Mouse (Mus musculus) ZHBTc4 (cell line): ENCODE results near the gene Vash2.
"Not testable (repeated sequence)": the region's sequence is repeated elsewhere in the genome, so short reads cannot be mapped to it uniquely, and the experiment has no call there.

Experiments
- DNase-seq: peaks from one replicate; pipeline ENCODE4 v3.0.0-alpha.2; 2011; ENCODE audit warnings: low read depth, low spot score

Gene Vash2

DNA sequence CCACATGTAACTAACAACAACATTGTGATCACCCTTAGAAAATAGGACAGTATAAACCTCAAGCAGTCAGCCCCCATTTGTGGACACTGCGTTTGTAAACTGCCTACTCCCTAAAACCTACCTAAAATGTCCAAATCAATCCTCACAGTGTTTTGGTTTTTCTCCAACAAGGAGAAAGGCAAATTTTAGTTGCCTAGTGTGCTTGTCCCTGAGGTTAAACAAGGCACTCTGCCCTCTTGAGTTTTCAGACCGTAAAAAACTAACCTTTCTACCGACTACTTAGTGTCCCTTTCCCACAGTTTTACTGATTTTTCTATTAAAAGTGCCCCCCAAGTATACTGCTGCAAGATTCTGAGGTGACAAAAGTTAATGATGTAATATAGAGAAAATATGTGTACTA lies 51.8 kb downstream of the Vash2 start:
- DNase-seq, result no peak

DNA sequence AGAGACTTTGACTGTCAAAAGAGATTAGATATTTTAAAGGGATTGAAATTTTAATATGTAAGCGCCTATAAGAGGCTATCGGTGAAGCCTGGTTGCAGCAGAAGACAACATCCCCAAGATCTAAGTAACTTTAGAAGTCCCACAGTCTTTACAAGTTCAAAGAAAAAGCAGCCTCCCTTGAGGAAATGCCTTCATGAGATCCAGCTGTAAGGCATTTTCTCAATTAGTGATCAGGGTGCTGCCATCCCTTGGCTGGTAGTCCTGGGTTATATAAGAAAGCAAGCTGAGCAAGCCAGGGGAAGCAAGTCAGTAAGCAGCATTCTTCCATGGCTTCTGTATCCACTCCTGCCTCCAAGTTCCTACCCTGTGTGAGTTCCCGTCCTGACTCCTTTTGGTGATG lies 54.3 kb downstream of the Vash2 start, which contains the start of gene Angel2:
Gene Angel2 (plus strand): TSS at position 301 of the 400 bp plus-strand sequence.
- DNase-seq, result not testable (repeated sequence)

DNA sequence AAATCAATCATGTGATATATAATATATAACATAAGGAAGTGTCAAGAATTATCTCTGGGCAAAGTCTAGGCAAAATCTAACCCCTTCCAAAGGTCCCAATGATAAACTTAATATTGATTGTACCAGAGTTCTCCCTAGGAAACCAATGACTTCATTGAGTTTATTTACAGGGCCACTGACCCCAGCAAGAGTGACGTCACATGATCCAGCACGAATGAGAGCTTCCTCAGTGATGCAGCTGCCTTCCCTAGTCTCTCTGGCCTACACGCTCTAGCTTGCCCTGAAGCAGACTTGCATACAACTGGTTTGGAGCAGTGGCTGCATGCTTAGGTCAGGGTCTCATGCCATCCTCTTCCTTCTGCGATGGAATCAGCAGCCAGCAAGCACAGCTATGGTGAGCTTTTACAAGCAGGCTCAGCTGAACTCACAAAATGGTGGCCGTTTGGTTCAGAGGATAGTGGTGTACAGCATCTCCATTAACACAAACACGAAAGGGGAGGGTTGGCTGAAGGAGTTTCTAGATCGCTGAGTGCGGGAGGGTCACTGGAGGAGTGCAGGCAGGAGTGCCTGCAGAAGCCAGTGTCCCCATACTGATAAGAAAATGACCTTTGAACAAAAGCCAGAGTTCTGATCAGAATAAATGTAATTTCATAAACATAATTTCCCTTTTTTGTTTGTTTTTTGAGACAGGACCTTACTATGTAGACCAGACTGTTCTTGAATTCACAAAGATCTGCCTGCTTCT lies 59.2 kb downstream of the Vash2 start:
- DNase-seq, result no peak

DNA sequence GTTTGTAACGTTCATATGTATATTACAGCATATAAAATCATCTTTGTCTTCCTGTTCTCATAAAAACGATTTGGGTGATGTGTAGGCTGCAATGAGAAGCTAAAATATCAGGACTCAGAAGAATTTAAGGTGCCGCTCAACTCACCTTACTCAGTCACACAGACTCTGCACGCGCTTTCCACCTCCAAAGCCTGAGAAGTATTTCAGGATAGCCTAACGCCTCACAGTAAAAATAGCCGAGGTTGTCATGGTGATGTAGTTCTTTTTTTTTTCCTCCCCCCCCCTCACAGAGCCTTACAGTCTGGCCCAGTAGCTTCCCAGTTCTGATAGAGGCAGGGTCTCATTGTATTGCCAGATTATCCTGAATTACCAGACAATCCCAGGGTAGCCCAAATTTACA lies 60.2 kb downstream of the Vash2 start:
- no peak for DNase-seq

- DNase-seq, result peak; percentile 50
These were observed 66.5 kb downstream of the Vash2 start for GRCm38 (mm10) chr1:190912623-190913022.

DNA sequence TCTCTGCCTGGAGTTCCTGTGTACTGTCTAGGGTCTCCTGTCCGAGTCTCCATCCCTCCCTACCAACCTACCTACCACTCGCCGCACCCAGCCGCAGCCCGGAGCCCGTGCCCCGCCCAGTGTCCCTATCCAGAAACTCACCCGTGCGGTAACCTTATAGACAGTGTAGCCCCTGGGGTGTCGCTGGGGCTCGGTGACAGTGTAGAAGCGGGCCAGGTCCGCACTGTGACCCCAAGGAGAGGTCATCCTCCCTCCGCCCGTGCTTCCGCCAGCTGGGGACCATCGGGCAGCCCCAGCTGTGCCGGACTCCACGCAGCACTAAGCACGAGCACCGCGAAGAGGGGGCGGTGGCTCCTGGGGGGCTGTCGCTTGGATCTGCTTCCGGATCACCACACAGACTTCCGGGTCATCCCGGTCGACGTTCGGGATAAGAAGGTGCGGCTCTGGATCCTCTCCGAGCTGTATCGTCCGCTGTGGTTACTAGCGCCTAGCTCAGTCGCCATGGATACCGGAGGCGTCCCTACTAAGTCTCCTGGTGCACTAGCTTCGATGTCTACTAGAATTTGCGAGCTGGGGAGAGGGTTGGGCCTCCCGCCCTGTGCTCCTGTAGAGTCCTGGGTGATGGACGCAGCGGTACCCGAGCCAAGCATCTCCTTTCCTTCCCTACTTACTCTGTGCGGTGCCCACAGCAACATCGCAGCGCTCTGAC lies 67.5 kb downstream of the Vash2 start, which contains the start of gene Rps6kc1:
Gene Rps6kc1 (minus strand): TSS at position 356 of the 709 bp plus-strand sequence.
- peak; percentile 91 for DNase-seq

DNA sequence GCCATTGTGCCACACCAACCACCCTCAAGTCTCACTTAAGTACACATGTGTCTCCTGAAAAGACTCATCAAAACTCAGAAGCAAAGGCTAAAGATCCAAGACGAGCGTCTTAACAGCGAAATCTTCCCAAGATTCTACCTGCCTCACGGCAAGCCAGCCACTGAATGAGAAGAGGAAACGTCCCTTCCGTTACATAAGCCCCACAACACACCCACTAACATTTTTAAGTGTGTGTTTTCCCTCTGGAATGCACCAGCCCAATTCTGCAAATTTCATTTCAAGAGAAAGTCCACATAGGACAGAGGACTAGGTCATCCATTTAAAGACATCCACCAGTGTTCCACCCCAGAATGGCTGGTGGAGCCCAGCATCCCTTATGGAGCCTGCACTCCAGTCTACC lies 68.3 kb downstream of the Vash2 start:
- DNase-seq, result no peak

GRCm38 (mm10) chr1:190904714-190905113 lies 74.4 kb downstream of the Vash2 start:
- DNase-seq, result no peak

- DNase-seq, result no peak
These were observed 75.0 kb downstream of the Vash2 start for GRCm38 (mm10) chr1:190904136-190904535.

- no peak for DNase-seq
These were observed 78.0 kb downstream of the Vash2 start for GRCm38 (mm10) chr1:190901082-190901481.

- no peak for DNase-seq
These were observed 80.1 kb downstream of the Vash2 start for GRCm38 (mm10) chr1:190898899-190899575.

- no peak for DNase-seq
These were observed 80.9 kb downstream of the Vash2 start for GRCm38 (mm10) chr1:190898186-190898585.
